Mouse (Mus musculus) forebrain, embryonic 14.5 days (tissue): ENCODE measurements at regions not wholly inside any gene's neighbourhood (a gene's known extent, or its start where the extent isn't known, plus 50 kb on each side); places are given as distances from the start of the nearest gene placed in this dataset.

Experiments
- ATAC-seq: fragments of 200-750 bp; cut with Nextera tagmentation; 2 replicates; pipeline ENCODE4 v1.8.0; 2017; ENCODE audit warnings: mild to moderate bottlenecking, moderate library complexity
- DNase-seq: peaks from one replicate; pipeline ENCODE4 v3.0.0-alpha.2; 2015; ENCODE audit warnings: low spot score
- H3K27ac ChIP-seq: fragments of 300-500 bp; sonication (generic); 2 replicates; pipeline ENCODE4 v1.5.1; 2014; ENCODE audit warnings: low read depth, mild to moderate bottlenecking, control low read depth, low read length, moderate library complexity
- H3K27me3 ChIP-seq: fragments of 300-500 bp; sonication (generic); replicated peaks from 2 replicates; pipeline ENCODE4 v1.6.1; 2014; ENCODE audit warnings: low read length, control low read depth, mixed read lengths; ENCODE audit not compliant: control insufficient read depth, insufficient read depth
- H3K36me3 ChIP-seq: fragments of 300-500 bp; sonication (generic); 2 replicates; pipeline ENCODE4 v1.6.1; 2014; ENCODE audit warnings: low read length, control low read depth; ENCODE audit not compliant: control insufficient read depth, insufficient read depth
- H3K4me1 ChIP-seq: fragments of 300-500 bp; sonication (generic); 2 replicates; pipeline ENCODE4 v1.6.1; 2014; ENCODE audit warnings: antibody characterized with exemption, low read length, control low read depth; ENCODE audit not compliant: control insufficient read depth, insufficient read depth
- H3K4me2 ChIP-seq: fragments of 300-500 bp; sonication (generic); 2 replicates; pipeline ENCODE4 v1.6.1; 2014; ENCODE audit warnings: mild to moderate bottlenecking, control low read depth, low read length
- H3K4me3 ChIP-seq: fragments of 300-500 bp; sonication (generic); 2 replicates; pipeline ENCODE4 v1.5.1; 2014; ENCODE audit warnings: low read depth, low read length, control low read depth
- H3K9ac ChIP-seq: fragments of 300-500 bp; sonication (generic); 2 replicates; pipeline ENCODE4 v1.6.1; 2014; ENCODE audit warnings: mild to moderate bottlenecking, low read length, control low read depth, moderate library complexity
- H3K9me3 ChIP-seq: fragments of 300-500 bp; sonication (generic); replicated peaks from 2 replicates; pipeline ENCODE4 v1.6.1; 2016; ENCODE audit warnings: low read length, control low read depth, mixed read lengths; ENCODE audit not compliant: control insufficient read depth
- WGBS: fragments of 180-500 bp; shearing (Covaris S2); extraction: QIAGEN DNeasy Blood & Tissue Kit; methylation state at CpG from one replicate; pipeline ENCODE4 v1.1.7; 2014; 5-methylcytosine and 5-hydroxymethylcytosine counted together

GRCm38 (mm10) chr4:99459436-99459835 lies 163.7 kb downstream of the Gm12689 start:
- peak; percentile 97 for ATAC-seq
- Histone ChIP-seq H3K36me3 (no peaks in the 10 kb centered on the region), H3K4me1 (peaks cover 10% of the 10 kb centered on the region; the same call in 1 of the 2 replicates), H3K27me3 (0 out of 2 replicates have a peak, but pooled peaks cover 3% of the 10 kb centered on the region), H3K9ac (0 out of 2 replicates have a peak overlapping the region, but pooled peaks have one; percentile 21), H3K27ac (peak overlapping the region; percentile 27; the same call in 1 of the 2 replicates), H3K4me2 (peak overlapping the region; percentile 46), H3K9me3 (no peaks in the 10 kb centered on the region), H3K4me3 (0 out of 2 replicates have a peak overlapping the region, but pooled peaks have one; percentile 9)
- peak; percentile 94 for DNase-seq
- WGBS: 2% methylated on average over 14 of the region's 14 CpGs

- Histone ChIP-seq H3K9me3 (no peaks in the 10 kb centered on the region), H3K27ac (no peak overlapping the region), H3K9ac (no peak overlapping the region), H3K4me3 (no peak overlapping the region), H3K27me3 (no peaks in the 10 kb centered on the region), H3K4me1 (no peaks in the 10 kb centered on the region), H3K4me2 (no peak overlapping the region), H3K36me3 (no peaks in the 10 kb centered on the region)
- ATAC-seq (no peak), DNase-seq (peak; percentile 7)
- 84% methylated on average over 9 of the region's 9 CpGs for WGBS
These were observed 169.8 kb downstream of the Gm12689 start for GRCm38 (mm10) chr4:99465493-99465892.

GRCm38 (mm10) chr4:99475701-99476218 lies 180.1 kb downstream of the Gm12689 start:
- DNase-seq (peak; percentile 33), ATAC-seq (no peak)
- WGBS: 4% methylated on average over 11 of the region's 11 CpGs
- Histone ChIP-seq H3K4me2 (no peak overlapping the region), H3K36me3 (no peaks in the 10 kb centered on the region), H3K9ac (no peak overlapping the region), H3K27ac (no peak overlapping the region), H3K9me3 (no peaks in the 10 kb centered on the region), H3K27me3 (no peaks in the 10 kb centered on the region), H3K4me1 (peaks cover 7% of the 10 kb centered on the region; the same call in 1 of the 2 replicates), H3K4me3 (no peak overlapping the region)

- no peaks in the 10 kb centered on the region for H3K27me3 ChIP-seq
- no peaks in the 10 kb centered on the region for H3K9me3 ChIP-seq
- H3K36me3 ChIP-seq: no peaks in the 10 kb centered on the region
- H3K4me3 ChIP-seq: no peak overlapping the region
- H3K27ac ChIP-seq: no peak overlapping the region
- no peak overlapping the region for H3K4me2 ChIP-seq
- ATAC-seq (no peak), DNase-seq (no peak)
- 68% methylated on average over 4 of the region's 4 CpGs for WGBS
- H3K9ac ChIP-seq: no peak overlapping the region
- H3K4me1 ChIP-seq: no peaks in the 10 kb centered on the region
These were observed 171.8 kb upstream of the Foxd3 start for GRCm38 (mm10) chr4:99484271-99484670.

- no peaks in the 10 kb centered on the region for H3K9me3 ChIP-seq
- no peak for ATAC-seq
- no peaks in the 10 kb centered on the region for H3K4me1 ChIP-seq
- no peaks in the 10 kb centered on the region for H3K36me3 ChIP-seq
- no peak overlapping the region for H3K4me3 ChIP-seq
- WGBS: 78% methylated on average over 12 of the region's 12 CpGs
- no peak for DNase-seq
- H3K27me3 ChIP-seq: no peaks in the 10 kb centered on the region
- H3K4me2 ChIP-seq: no peak overlapping the region
- H3K9ac ChIP-seq: no peak overlapping the region
- H3K27ac ChIP-seq: no peak overlapping the region
These were observed 164.3 kb upstream of the Foxd3 start for GRCm38 (mm10) chr4:99491536-99492514.

- no peaks in the 10 kb centered on the region for H3K36me3 ChIP-seq
- no peak overlapping the region for H3K9ac ChIP-seq
- no peaks in the 10 kb centered on the region for H3K9me3 ChIP-seq
- 67% methylated on average over 10 of the region's 10 CpGs for WGBS
- ATAC-seq: no peak
- H3K4me2 ChIP-seq: no peak overlapping the region
- H3K27me3 ChIP-seq: no peaks in the 10 kb centered on the region
- H3K4me1 ChIP-seq: no peaks in the 10 kb centered on the region
- H3K4me3 ChIP-seq: no peak overlapping the region
- no peak overlapping the region for H3K27ac ChIP-seq
- DNase-seq: no peak
These were observed 152.8 kb upstream of the Foxd3 start for GRCm38 (mm10) chr4:99503221-99503744.

GRCm38 (mm10) chr4:99511993-99512392 lies 144.1 kb upstream of the Foxd3 start:
- Histone ChIP-seq H3K4me1 (no peaks in the 10 kb centered on the region), H3K4me2 (no peak overlapping the region), H3K36me3 (no peaks in the 10 kb centered on the region), H3K4me3 (no peak overlapping the region), H3K9ac (no peak overlapping the region), H3K9me3 (no peaks in the 10 kb centered on the region), H3K27ac (no peak overlapping the region), H3K27me3 (no peaks in the 10 kb centered on the region)
- WGBS: 52% methylated on average over 6 of the region's 6 CpGs
- ATAC-seq: no peak
- DNase-seq: no peak

- 88% methylated on average over 3 of the region's 3 CpGs for WGBS
- no peaks in the 10 kb centered on the region for H3K9me3 ChIP-seq
- no peak overlapping the region for H3K4me3 ChIP-seq
- H3K4me1 ChIP-seq: no peaks in the 10 kb centered on the region
- no peaks in the 10 kb centered on the region for H3K27me3 ChIP-seq
- no peak overlapping the region for H3K27ac ChIP-seq
- no peaks in the 10 kb centered on the region for H3K36me3 ChIP-seq
- no peak overlapping the region for H3K4me2 ChIP-seq
- H3K9ac ChIP-seq: no peak overlapping the region
- ATAC-seq (no peak), DNase-seq (no peak)
These were observed 139.2 kb upstream of the Foxd3 start for GRCm38 (mm10) chr4:99516883-99517282.

GRCm38 (mm10) chr4:99527441-99527840 lies 128.7 kb upstream of the Foxd3 start:
- H3K9me3 ChIP-seq: no peaks in the 10 kb centered on the region
- H3K36me3 ChIP-seq: no peaks in the 10 kb centered on the region
- no peak overlapping the region for H3K9ac ChIP-seq
- WGBS: 88% methylated on average over 12 of the region's 12 CpGs
- no peaks in the 10 kb centered on the region for H3K27me3 ChIP-seq
- H3K4me1 ChIP-seq: no peaks in the 10 kb centered on the region
- DNase-seq (no peak), ATAC-seq (no peak)
- H3K27ac ChIP-seq: no peak overlapping the region
- H3K4me3 ChIP-seq: no peak overlapping the region
- H3K4me2 ChIP-seq: no peak overlapping the region
